Comparison of ENCODE assay signal across 9 mouse cellular contexts in the genomic region with DNA sequence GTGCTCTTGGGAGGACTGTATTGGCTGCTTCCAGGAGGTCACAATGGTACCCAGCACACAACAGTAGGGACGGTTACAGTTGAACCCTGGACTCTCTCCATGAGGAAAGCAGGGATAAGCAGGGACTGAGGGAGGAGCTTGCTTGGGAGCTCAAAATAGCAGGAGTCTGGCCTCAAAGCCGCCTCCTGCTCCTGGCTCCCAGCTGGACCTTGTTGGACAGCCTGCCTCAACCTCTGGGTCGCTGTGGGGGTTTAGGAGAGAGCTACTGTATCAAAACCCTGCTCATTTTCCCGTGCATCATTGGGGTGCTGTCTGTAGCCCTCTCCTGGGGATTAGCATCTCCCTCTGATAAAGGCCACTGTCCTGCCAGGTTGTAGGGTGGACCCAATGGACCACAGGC.
A peak's percentile ranks its signal among the peaks of the same experiment; 100 is the strongest.
DNase-seq lines count a peak whose midpoint lies in the region; ATAC-seq and TF ChIP-seq lines count a peak whose summit lies in the region.
"Had no signal": no experiment of that assay in that cellular context is flagged by ENCODE, and none has a peak within 500 bp of the region (broad histone marks: within the 10 kb centered on the region; RNA-seq: fewer than 3 reads in every experiment).

No protein-coding gene starts in this region.

- no peaks in the 10 kb centered on the region for H3K27me3 ChIP-seq in hindbrain, embryonic 15.5 days
- H3K27me3 ChIP-seq in hindbrain, embryonic 14.5 days (ENCODE audit: control insufficient read depth, insufficient read depth, low read length) = no peaks in the 10 kb centered on the region
- H3K27me3 ChIP-seq in heart, adult 2 months (ENCODE audit: control insufficient read depth, insufficient read depth, low read length) = no peaks in the 10 kb centered on the region

- 73% methylated on average over 4 of the region's 4 CpGs for WGBS in hindbrain, embryonic 15.5 days
- 83% methylated on average over 4 of the region's 4 CpGs for WGBS in hindbrain, embryonic 14.5 days
- WGBS in heart, adult 2 months = 17% methylated on average over 4 of the region's 4 CpGs

- TF ChIP-seq POLR2A in heart, adult 2 months (IDR thresholded peaks at IDR 0.05; ENCODE audit: insufficient read depth, low read depth, low read length) = no peak

- no peaks in the 10 kb centered on the region for H3K36me3 ChIP-seq in hindbrain, embryonic 15.5 days
- H3K36me3 ChIP-seq in hindbrain, embryonic 14.5 days (replicated peaks; ENCODE audit: control insufficient read depth, insufficient read depth) = no peaks in the 10 kb centered on the region
- peaks cover 5% of the 10 kb centered on the region for H3K36me3 ChIP-seq in heart, adult 2 months (ENCODE audit: control insufficient read depth, insufficient read depth, low read length)

- H3K9ac ChIP-seq in hindbrain, embryonic 15.5 days = no peak overlapping the region
- no peak overlapping the region for H3K9ac ChIP-seq in hindbrain, embryonic 14.5 days
- peak overlapping the region; percentile 12; the same call in 1 of the 2 replicates for H3K9ac ChIP-seq in heart, adult 2 months (ENCODE audit: low read depth, low read length)
- H3K9ac ChIP-seq: liver, embryonic 14.5 days had no signal

- no peak for TF ChIP-seq EP300 in heart, adult 2 months (IDR thresholded peaks at IDR 0.05; ENCODE audit: insufficient read depth, low read depth, low read length)

- TF ChIP-seq CTCF in heart, adult 2 months (IDR thresholded peaks at IDR 0.05) = no peak

- no peak overlapping the region for H3K4me2 ChIP-seq in hindbrain, embryonic 15.5 days
- H3K4me2 ChIP-seq in hindbrain, embryonic 14.5 days (replicated peaks) = no peak overlapping the region

- no peak overlapping the region for H3K4me3 ChIP-seq in hindbrain, embryonic 15.5 days
- H3K4me3 ChIP-seq in hindbrain, embryonic 14.5 days (replicated peaks; ENCODE audit: low read length) = no peak overlapping the region
- no peak overlapping the region for H3K4me3 ChIP-seq in heart, adult 2 months

- no peaks in the 10 kb centered on the region for H3K79me2 ChIP-seq in heart, adult 2 months (replicated peaks; ENCODE audit: control insufficient read depth, insufficient read depth, low read length)

- no peaks in the 10 kb centered on the region for H3K9me3 ChIP-seq in hindbrain, embryonic 15.5 days
- no peaks in the 10 kb centered on the region for H3K9me3 ChIP-seq in hindbrain, embryonic 14.5 days (ENCODE audit: control insufficient read depth, low read length)

- DNase-seq in hindbrain, embryonic 14.5 days (ENCODE audit: low spot score) = no peak
- DNase-seq in NIH3T3 (ENCODE audit: low read depth) = peak; percentile 57
- DNase-seq in heart, adult 2 months = peak in 1 of 2 experiments; percentile 65
- DNase-seq in kidney, postnatal 10 days = peak; percentile 76
- no peak for DNase-seq in spleen, postnatal 14 days (ENCODE audit: low spot score in 2 of 2)
- no peak for DNase-seq in left cerebral cortex, adult 9 months (ENCODE audit: low spot score in 2 of 2)
- no peak for DNase-seq in left cerebral cortex, postnatal 36 days (ENCODE audit: low spot score in 2 of 2)

- no peak for ATAC-seq in hindbrain, embryonic 15.5 days (ENCODE audit: low FRiP score, low read depth)
- ATAC-seq in hindbrain, embryonic 14.5 days (ENCODE audit: low FRiP score) = no peak

- peaks cover 15% of the 10 kb centered on the region for H3K4me1 ChIP-seq in hindbrain, embryonic 15.5 days (replicated peaks)
- H3K4me1 ChIP-seq in hindbrain, embryonic 14.5 days (replicated peaks; ENCODE audit: control insufficient read depth, insufficient read depth, low read length) = no peaks in the 10 kb centered on the region
- peaks cover 41% of the 10 kb centered on the region for H3K4me1 ChIP-seq in heart, adult 2 months (ENCODE audit: control insufficient read depth, insufficient read depth, low read length)

- intact Hi-C loops in heart, adult 2 months (cut with DNase I) = loop anchor here (5.0 kb wide), 1 partner anchor 38 kb away; no protein-coding TSS in a partner anchor
- intact Hi-C loops in left cerebral cortex, postnatal 36 days (cut with DNase I) = no loop called here

- peak overlapping the region; percentile 50; the same call in 1 of the 2 replicates for H3K27ac ChIP-seq in hindbrain, embryonic 15.5 days (replicated peaks)
- no peak overlapping the region for H3K27ac ChIP-seq in hindbrain, embryonic 14.5 days
- H3K27ac ChIP-seq in heart, adult 2 months = peak overlapping the region; percentile 78
- H3K27ac ChIP-seq: liver, embryonic 14.5 days had no signal

Comparison
In these comparisons a context has a peak if more than half of its experiments do, and no peak if none do; other contexts are left out.
1. DNase-seq: peak in NIH3T3 (single experiment) and kidney, postnatal 10 days (single experiment); none in hindbrain, embryonic 14.5 days (single experiment), spleen, postnatal 14 days (0 of 2), left cerebral cortex, adult 9 months (0 of 2) and left cerebral cortex, postnatal 36 days (0 of 2).